Mouse (Mus musculus) midbrain, embryonic 10.5 days (tissue): ENCODE measurements around the gene Hnrnph1. TPM values are rescaled to one million over a fixed set of nuclear protein-coding genes. Genes with fewer than 3 reads are reported as not detected.
A peak's percentile ranks its signal among the peaks of the same experiment; 100 is the strongest.

ENCODE experiments used
- DNase-seq: peaks from one replicate; pipeline ENCODE4 v3.0.0-alpha.2; 2017; ENCODE audit warnings: low spot score
- H3K27ac ChIP-seq: fragments of 300-500 bp; sonication (generic); replicated peaks from 2 replicates; pipeline ENCODE4 v1.5.1; 2016; ENCODE audit warnings: mild to moderate bottlenecking
- H3K27me3 ChIP-seq: fragments of 300-500 bp; sonication (generic); 2 replicates; pipeline ENCODE4 v1.6.1; 2016; ENCODE audit warnings: low read depth, mild to moderate bottlenecking; ENCODE audit not compliant: poor library complexity, severe bottlenecking
- H3K36me3 ChIP-seq: fragments of 300-500 bp; sonication (generic); 2 replicates; pipeline ENCODE4 v1.6.1; 2016; ENCODE audit warnings: mild to moderate bottlenecking, moderate library complexity
- H3K4me1 ChIP-seq: fragments of 300-500 bp; sonication (generic); 2 replicates; pipeline ENCODE4 v1.6.1; 2016
- H3K4me3 ChIP-seq: fragments of 300-500 bp; sonication (generic); 2 replicates; pipeline ENCODE4 v1.5.1; 2016; ENCODE audit warnings: mild to moderate bottlenecking, moderate library complexity
- H3K9me3 ChIP-seq: fragments of 300-500 bp; sonication (generic); replicated peaks from 2 replicates; pipeline ENCODE4 v1.6.1; 2016; ENCODE audit warnings: mild to moderate bottlenecking
- WGBS: fragments of 180-500 bp; shearing (Covaris S2); methylation state at CpG from one replicate; pipeline ENCODE4 v1.1.7; 2016; 5-methylcytosine and 5-hydroxymethylcytosine counted together
- polyA plus RNA-seq: library from polyadenylated mRNA; unstranded; fragments of >200 nt; fragmentation: Nextera tagmentation; extraction: Ambion mirVana; gene quantifications from 2 replicates; pipeline ENCODE4 v1.2.1, GENCODE M21; 2016

Hnrnph1 gene
- polyA plus RNA-seq: 612 and 627 TPM in 2 replicates

DNA sequence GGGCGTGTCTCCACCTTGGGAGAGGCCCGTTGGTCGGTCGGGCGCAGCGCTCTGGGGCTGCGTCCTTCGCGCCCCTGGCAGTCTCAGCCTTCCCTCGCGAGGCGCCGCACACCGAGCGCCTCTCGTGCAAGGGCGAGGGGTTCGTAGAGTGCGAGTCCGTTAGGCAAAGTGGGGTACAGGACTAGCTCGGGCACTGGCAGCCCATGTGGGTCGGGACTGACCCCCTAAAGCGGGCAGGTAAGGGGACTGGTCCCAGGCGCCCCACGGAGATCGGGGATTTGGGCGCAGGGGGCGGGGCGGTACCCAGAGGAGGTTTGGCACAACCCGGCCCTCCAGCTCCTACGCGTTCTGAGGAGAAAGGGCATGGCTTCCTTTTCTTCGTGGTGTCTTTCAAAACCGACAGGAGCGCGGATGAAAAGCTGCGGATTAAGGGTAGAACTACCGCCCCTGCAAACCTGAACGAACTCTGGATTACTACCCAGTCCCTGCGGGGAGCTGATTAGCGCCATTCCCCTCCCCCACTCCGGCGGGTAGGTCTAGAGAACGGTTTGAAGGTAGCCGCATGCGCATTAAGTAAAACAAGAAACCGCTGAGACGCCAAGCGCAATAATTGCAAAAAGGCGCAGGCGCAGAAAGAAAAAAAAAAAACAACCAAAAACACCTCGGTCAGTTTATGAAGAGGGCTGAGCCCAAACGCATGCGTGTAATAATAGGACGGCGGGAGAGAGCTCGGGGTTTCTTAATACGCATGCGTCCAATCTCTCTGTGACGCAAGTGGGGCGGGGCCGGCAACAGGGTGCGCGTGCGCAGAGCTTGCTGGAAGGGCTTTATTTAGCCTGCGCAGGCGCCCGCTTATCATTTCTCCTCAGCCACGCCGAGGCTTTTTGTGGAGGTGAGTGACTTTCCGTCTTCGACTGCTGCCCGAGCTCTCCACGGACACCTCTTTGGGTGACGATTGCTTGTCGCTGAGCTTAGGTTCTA is at the start of gene Hnrnph1:
Gene Hnrnph1 (plus strand): TSS at position 80 of the 981 bp plus-strand sequence.
- H3K36me3 ChIP-seq: peaks cover 37% of the 10 kb centered on the region
- H3K9me3 ChIP-seq: no peaks in the 10 kb centered on the region
- H3K4me1 ChIP-seq: peaks cover 59% of the 10 kb centered on the region
- H3K27me3 ChIP-seq: peaks cover 37% of the 10 kb centered on the region
- under 1% methylated on average over 76 of the region's 76 CpGs for WGBS
- H3K4me3 ChIP-seq: peak within 1 kb of the TSS; percentile 99
- peak within 1 kb of the TSS; percentile 100 for H3K27ac ChIP-seq
- DNase-seq: peak; percentile 99

DNA sequence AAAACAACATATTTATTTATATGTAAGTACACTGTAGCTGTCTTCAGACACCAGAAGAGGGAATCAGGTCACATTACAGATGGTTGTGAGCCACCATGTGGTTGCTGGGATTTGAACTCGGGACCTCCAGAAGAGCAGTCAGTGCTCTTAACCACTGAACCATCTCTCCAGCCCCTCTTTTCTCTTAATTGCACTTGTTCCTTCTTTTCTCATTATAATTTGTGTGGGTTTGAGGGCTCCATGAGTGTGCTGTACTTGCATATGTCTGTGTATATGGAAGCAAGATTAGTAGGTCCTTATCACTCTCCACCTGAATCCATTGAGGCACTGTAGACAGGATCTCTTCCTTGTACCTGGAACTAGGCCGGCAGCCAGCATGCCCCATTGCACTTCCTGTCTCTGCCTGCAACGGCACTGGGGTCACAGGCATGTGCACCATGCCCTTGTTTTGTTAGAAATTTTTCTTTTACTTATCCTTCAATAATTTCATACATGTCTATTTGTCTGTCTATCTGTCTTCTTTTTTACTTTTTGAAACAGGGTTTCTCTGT is 48.6 kb upstream of the Hnrnph1 start:
- 88% methylated on average over 3 of the region's 3 CpGs for WGBS
- Histone ChIP-seq H3K4me1 (peaks cover 28% of the 10 kb centered on the region), H3K36me3 (peaks cover 23% of the 10 kb centered on the region), H3K27ac (no peak overlapping the region), H3K4me3 (no peak overlapping the region), H3K27me3 (no peaks in the 10 kb centered on the region), H3K9me3 (no peaks in the 10 kb centered on the region)
- no peak for DNase-seq

DNA sequence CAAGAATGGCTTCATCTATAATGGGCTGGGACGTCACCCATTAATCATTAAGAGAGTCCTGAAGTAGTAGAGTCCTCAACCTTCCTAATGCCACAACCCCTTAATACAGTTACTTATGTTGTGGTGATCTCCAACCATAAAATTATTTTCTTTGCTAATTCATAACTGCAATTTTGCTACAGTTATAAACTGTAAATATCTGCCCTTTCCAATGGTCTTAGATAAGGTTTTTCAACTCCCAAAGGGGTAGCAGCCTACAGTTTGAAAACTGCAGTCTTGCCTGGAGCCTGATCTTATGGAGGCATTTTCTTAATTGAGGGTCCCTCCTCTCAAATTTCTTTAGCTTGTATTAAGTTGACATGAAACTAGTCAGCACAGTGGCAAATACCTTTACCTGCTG is 47.4 kb upstream of the Hnrnph1 start:
- Histone ChIP-seq H3K9me3 (no peaks in the 10 kb centered on the region), H3K4me1 (peaks cover 15% of the 10 kb centered on the region)
- WGBS: 97% methylated on average over 1 of the region's 1 CpGs

DNA sequence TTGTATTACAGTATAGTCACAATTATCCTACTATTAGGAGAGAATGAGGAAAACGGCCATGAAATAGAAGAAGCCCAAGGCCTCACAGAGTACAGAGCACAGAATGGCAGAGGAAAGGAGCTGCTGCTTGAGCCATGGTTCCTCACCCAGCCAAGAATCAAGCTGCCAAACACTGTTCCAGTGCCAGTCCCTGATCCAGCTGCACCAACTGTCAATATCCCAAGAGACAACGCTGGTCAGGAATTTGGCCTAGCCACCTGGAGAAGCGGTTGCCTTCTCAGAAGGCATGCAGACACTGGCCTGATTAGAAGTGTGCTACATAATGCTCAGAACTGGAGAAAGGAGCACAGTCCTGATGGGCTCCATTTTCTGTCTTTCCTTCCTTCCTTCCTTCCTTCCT is 43.6 kb upstream of the Hnrnph1 start:
- Histone ChIP-seq H3K9me3 (no peaks in the 10 kb centered on the region), H3K27me3 (no peaks in the 10 kb centered on the region), H3K27ac (no peak overlapping the region), H3K4me1 (peaks cover 5% of the 10 kb centered on the region; the same call in 1 of the 2 replicates), H3K4me3 (no peak overlapping the region), H3K36me3 (peaks cover 12% of the 10 kb centered on the region)
- 89% methylated on average over 3 of the region's 3 CpGs for WGBS
- no peak for DNase-seq

More for the DNA sequence above, 47.4 kb upstream of the Hnrnph1 start:
- no peaks in the 10 kb centered on the region for H3K27me3 ChIP-seq
- no peak overlapping the region for H3K27ac ChIP-seq
- DNase-seq: no peak
- peaks cover 21% of the 10 kb centered on the region for H3K36me3 ChIP-seq
- H3K4me3 ChIP-seq: no peak overlapping the region

DNA sequence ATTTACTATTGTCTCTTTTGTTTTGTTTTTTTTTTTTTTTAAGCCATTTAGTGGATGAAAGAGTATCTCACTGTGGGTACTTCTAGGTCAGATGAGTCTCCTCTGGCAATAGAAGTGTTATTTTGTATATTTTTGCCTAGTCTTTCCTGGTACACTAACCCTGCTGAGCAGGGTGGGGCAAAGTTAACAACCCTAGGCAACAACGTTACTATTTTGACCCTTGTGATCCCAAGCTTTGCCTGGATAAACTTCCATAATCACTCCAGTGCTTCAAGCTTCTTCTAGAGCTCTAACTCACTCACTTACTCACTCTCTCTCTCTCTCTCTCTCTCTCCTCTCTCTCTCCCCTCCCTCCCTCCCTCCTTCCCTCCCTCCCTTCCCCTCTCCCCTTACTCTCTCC is 40.7 kb upstream of the Hnrnph1 start:
- H3K9me3 ChIP-seq: no peaks in the 10 kb centered on the region
- H3K4me1 ChIP-seq: peaks cover 5% of the 10 kb centered on the region; the same call in 1 of the 2 replicates
- 66% methylated on average over 1 of the region's 1 CpGs for WGBS
- no peaks in the 10 kb centered on the region for H3K27me3 ChIP-seq
- H3K36me3 ChIP-seq: no peaks in the 10 kb centered on the region
- no peak overlapping the region for H3K27ac ChIP-seq
- no peak overlapping the region for H3K4me3 ChIP-seq
- no peak for DNase-seq

DNA sequence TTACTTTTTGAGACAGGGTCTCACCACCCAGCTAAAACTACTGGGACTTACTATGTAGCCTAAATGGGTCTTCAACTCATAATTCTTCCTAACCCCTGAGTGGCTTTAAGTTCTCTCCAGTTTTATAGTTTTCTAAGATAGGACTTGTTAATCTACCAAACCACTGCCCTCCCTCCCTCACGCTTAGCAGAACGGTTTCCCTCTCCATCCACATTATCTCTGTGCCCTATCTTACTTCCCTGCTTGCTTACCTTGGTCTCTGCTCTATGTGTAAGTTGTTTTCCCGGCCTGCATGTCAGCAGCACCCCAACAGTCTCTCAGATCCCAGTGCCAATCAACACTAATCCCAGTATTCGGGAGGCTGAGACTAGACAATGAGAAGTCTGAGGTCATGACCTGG is 39.9 kb upstream of the Hnrnph1 start:
- Histone ChIP-seq H3K4me1 (peaks cover 5% of the 10 kb centered on the region; the same call in 1 of the 2 replicates), H3K4me3 (no peak overlapping the region), H3K27me3 (no peaks in the 10 kb centered on the region), H3K36me3 (no peaks in the 10 kb centered on the region), H3K9me3 (no peaks in the 10 kb centered on the region), H3K27ac (no peak overlapping the region)
- WGBS: 61% methylated on average over 4 of the region's 4 CpGs
- DNase-seq: no peak

DNA sequence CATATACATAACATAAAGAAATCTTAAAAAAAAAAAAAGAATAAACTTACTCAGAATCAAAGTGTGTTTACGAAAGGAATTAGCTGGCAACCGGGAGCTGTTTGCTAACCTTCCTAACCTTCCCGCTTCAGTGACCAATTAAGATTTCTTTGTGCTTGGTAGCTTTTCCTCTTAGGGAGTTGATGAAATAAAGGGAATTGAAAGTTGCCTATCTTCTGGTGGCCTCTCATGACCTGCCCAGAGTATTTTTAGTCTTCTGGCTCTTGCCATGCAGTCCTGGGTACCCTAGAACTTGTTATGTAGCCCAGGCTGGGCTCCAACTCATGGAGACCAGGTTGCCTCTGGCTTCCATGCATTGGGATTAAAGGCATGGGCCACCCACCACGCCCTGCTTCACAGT is 31.3 kb upstream of the Hnrnph1 start:
- WGBS: 68% methylated on average over 4 of the region's 4 CpGs
- Histone ChIP-seq H3K4me3 (no peak overlapping the region), H3K36me3 (no peaks in the 10 kb centered on the region), H3K4me1 (no peaks in the 10 kb centered on the region), H3K27me3 (no peaks in the 10 kb centered on the region), H3K27ac (no peak overlapping the region), H3K9me3 (no peaks in the 10 kb centered on the region)
- DNase-seq: no peak

DNA sequence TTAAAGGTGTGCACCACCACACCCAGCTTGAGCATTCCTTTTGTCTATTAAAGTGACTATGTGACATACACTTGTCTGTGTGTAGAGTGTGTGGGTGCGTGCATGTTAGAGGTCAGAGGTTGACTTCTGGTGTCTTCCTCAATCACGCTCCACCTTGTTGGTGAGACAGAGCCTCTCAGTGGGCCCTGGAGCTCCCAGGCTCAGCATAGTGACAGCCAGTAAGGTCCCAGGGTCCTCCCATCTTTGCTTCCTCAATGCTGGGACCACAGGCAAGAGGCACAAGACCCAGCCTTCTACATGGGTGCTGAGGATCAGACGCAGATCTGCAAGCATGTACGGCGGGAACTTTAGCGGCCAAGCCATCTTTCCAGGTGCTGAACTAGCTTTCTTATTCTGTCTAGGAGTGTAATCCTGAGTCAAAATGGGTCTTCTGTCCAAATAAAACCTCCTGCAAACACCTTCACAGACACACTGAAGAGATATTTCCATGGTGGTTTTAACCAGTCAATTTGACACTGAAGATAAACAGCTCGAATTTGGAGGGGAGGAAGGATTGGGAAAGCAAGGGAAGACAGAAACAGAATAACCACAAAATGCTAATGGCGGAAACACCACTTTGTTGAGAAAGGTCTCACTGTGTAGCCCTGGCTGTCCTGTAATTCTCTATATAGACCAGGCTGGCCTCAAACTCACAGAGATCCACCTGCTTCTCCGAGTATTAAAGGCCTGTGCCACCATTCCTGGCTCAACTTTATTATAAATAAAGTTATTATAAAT is 30.3 kb upstream of the Hnrnph1 start:
- Histone ChIP-seq H3K4me1 (no peaks in the 10 kb centered on the region), H3K27ac (no peak overlapping the region), H3K36me3 (no peaks in the 10 kb centered on the region), H3K4me3 (no peak overlapping the region), H3K27me3 (no peaks in the 10 kb centered on the region), H3K9me3 (no peaks in the 10 kb centered on the region)
- no peak for DNase-seq
- 94% methylated on average over 9 of the region's 9 CpGs for WGBS

DNA sequence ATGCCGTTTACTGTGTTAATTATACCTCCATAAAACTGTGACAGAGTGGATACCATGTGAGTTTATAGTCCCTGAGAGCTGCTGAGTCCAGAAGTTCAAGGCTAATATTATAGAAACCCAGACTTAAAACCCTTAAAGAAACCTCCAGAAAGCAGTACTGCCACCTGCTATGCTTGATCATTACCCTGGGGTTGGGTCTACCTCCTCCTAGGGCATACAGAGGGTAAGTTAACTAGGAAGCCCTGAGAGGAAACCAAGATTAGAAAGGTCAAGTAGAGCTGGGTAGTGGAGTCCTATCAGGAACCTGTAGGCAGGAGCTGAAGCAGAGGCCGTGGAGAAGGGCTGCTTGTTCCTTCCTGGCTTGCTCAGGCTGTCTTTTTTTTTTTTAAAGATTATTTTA is 24.6 kb upstream of the Hnrnph1 start:
- H3K27ac ChIP-seq: no peak overlapping the region
- H3K4me3 ChIP-seq: no peak overlapping the region
- H3K36me3 ChIP-seq: no peaks in the 10 kb centered on the region
- WGBS: 80% methylated on average over 2 of the region's 2 CpGs
- DNase-seq: no peak
- H3K9me3 ChIP-seq: no peaks in the 10 kb centered on the region
- H3K4me1 ChIP-seq: no peaks in the 10 kb centered on the region
- 0 out of 2 replicates have a peak, but pooled peaks cover under 1% of the 10 kb centered on the region for H3K27me3 ChIP-seq

DNA sequence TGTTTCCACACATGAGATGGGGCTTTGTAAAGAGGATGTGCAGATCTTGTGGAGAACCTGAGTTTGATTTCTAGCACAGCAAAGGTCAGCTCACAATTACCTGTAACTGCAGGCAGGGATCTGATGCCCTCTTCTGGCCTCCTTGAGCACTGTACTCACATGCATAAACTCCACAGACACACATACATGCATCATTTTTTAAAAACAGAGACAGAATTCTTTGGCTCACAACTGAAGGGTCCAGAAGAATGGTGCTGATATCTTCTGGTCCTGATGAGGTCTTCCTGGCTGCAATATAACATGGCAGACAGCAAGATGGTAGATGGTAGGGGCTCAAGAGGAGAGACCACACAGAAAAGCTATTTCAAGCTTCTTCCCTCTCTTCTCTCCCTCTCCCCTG is 22.6 kb upstream of the Hnrnph1 start, which contains the start of gene Cby3:
Gene Cby3 (plus strand): TSS at position 301 of the 400 bp plus-strand sequence.
- no peak for DNase-seq
- Histone ChIP-seq H3K4me3 (no peak within 1 kb of the TSS), H3K27me3 (peaks cover 21% of the 10 kb centered on the region)

DNA sequence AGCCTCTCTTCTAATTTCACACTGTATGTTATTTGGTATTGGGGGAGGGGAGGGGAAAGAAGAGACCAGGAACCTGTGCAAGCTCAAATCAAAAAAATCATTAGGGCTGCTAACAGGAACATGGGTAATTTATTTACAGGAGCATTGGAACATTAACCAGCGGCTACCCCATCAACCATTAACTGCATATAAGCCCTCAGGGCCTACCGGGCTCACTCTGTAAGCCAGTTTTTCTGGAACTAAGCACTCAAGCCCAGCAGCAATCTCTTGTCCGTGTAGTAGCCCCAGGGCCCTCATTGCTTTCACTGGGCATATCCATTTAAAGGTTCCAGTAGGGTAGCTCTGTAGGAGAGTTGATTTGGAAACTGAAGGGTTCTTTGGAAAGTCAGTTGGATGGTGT is 21.9 kb upstream of the Hnrnph1 start:
- WGBS: 79% methylated on average over 3 of the region's 3 CpGs
- Histone ChIP-seq H3K27ac (no peak overlapping the region), H3K4me3 (no peak overlapping the region), H3K9me3 (no peaks in the 10 kb centered on the region), H3K36me3 (no peaks in the 10 kb centered on the region), H3K4me1 (peaks cover 11% of the 10 kb centered on the region), H3K27me3 (peaks cover 27% of the 10 kb centered on the region)
- no peak for DNase-seq

More for the DNA sequence above, 22.6 kb upstream of the Hnrnph1 start, which contains the start of gene Cby3:
- no peak within 1 kb of the TSS for H3K27ac ChIP-seq
- peaks cover 5% of the 10 kb centered on the region for H3K4me1 ChIP-seq
- no peaks in the 10 kb centered on the region for H3K36me3 ChIP-seq
- no peaks in the 10 kb centered on the region for H3K9me3 ChIP-seq

DNA sequence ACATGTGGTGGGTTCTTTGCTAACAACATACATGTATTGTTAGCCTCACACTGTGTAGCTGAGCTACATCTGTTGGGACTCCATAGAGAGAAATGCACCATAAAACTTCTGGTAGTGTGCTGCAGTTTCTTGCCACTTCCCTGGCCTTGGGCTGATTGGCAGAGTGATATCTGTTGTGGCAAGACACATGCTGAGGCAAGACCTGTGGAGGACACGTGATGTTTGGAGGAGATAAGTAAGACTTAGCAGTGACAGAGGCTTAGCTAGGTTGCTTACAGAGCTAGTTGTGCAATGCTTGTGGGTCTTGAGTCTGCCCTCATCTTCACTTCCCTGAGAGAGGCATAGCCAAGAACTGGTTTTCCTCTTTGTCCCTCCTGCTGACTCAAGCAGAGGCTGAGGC is 21.4 kb upstream of the Hnrnph1 start:
- peaks cover 11% of the 10 kb centered on the region for H3K4me1 ChIP-seq
- DNase-seq: no peak
- no peak overlapping the region for H3K27ac ChIP-seq
- H3K27me3 ChIP-seq: peaks cover 32% of the 10 kb centered on the region
- no peaks in the 10 kb centered on the region for H3K36me3 ChIP-seq
- H3K4me3 ChIP-seq: no peak overlapping the region
- H3K9me3 ChIP-seq: no peaks in the 10 kb centered on the region
- WGBS: 82% methylated on average over 1 of the region's 1 CpGs
